Mouse (Mus musculus) splenic B cell, adult 2 months (primary cell): ENCODE data around the gene Tcf19.

Source experiments
- DNase-seq: peaks from one replicate; pipeline ENCODE4 v3.0.0-alpha.2; 2011; ENCODE audit warnings: low read depth, low spot score
- H3K27me3 ChIP-seq: 2 replicates; pipeline ENCODE4 v1.6.1; 2012; ENCODE audit warnings: mild to moderate bottlenecking, low read length, moderate library complexity, mixed read lengths; ENCODE audit not compliant: control insufficient read depth, poor library complexity, insufficient read depth, severe bottlenecking
- H3K36me3 ChIP-seq: 2 replicates; pipeline ENCODE4 v1.6.1; 2012; ENCODE audit warnings: mild to moderate bottlenecking, low read length, moderate library complexity, mixed read lengths; ENCODE audit not compliant: control insufficient read depth, poor library complexity, insufficient read depth, severe bottlenecking

The Tcf19 gene

GRCm38 (mm10) chr17:35544001-35544400 is 27.4 kb upstream of the Tcf19 start:
- peak; percentile 34 for DNase-seq
- Histone ChIP-seq H3K27me3 (no peaks in the 10 kb centered on the region), H3K36me3 (no peaks in the 10 kb centered on the region)

GRCm38 (mm10) chr17:35543412-35543861 is 26.8 kb upstream of the Tcf19 start:
- DNase-seq = no peak
- H3K27me3 ChIP-seq = no peaks in the 10 kb centered on the region
- H3K36me3 ChIP-seq = no peaks in the 10 kb centered on the region

DNA sequence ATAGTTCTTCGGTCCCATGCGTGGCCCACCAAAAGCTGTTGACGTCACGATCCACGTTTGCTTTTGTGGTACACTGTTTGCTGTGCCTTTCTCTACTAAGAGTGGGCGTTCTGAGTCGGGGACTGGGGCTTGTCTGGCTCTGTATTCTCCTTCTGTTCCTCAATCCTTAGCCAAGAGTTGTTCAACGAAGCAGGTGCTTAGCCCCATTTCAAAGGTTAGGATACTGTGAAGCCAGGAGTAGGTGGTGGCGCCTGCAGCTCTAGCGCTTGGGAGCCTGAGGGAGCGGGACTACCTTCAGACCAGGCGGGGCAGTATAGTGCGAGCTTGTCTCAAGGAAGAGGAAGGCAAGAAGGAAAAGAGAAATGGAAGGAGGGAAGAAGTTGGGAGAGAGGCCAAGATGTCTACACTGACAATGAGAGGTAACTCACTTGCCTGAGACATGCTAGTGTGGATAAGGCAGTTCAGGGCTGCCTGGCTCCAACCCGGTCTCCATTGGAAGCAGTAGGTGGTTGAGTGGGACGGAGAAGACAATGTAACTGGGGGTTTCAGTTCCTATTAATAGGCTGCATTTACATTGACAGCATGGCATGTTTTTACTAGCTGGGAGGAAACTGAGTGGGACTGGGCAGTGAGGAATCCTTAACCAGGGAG is 26.3 kb upstream of the Tcf19 start:
- Histone ChIP-seq H3K36me3 (no peaks in the 10 kb centered on the region), H3K27me3 (no peaks in the 10 kb centered on the region)
- DNase-seq = no peak

GRCm38 (mm10) chr17:35539540-35539939 is 22.9 kb upstream of the Tcf19 start:
- no peaks in the 10 kb centered on the region for H3K36me3 ChIP-seq

GRCm38 (mm10) chr17:35538476-35538875 is 21.9 kb upstream of the Tcf19 start:
- no peaks in the 10 kb centered on the region for H3K27me3 ChIP-seq
- no peak for DNase-seq
- no peaks in the 10 kb centered on the region for H3K36me3 ChIP-seq

More at GRCm38 (mm10) chr17:35539540-35539939, 22.9 kb upstream of the Tcf19 start:
- no peak for DNase-seq
- H3K27me3 ChIP-seq = no peaks in the 10 kb centered on the region

DNA sequence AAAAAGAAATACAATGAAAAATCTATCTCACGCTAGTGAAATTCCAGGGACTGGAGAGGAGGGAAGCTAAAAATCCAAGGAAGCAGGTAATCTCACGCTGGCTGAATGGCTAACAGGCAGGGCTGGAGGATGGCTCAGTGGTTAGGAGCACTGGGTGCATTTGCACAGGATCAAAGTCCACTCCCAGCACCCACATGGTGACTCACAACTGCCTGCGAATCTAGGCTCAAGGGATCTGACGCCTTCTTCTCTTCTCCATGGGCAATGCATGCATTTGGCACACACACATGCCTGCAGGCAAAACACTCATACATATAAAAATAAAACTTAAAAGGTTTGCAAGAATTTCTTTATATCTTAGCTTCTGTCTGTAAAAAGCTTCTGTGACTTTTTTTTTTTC is 20.8 kb upstream of the Tcf19 start:
- no peak for DNase-seq
- Histone ChIP-seq H3K36me3 (no peaks in the 10 kb centered on the region), H3K27me3 (no peaks in the 10 kb centered on the region)

DNA sequence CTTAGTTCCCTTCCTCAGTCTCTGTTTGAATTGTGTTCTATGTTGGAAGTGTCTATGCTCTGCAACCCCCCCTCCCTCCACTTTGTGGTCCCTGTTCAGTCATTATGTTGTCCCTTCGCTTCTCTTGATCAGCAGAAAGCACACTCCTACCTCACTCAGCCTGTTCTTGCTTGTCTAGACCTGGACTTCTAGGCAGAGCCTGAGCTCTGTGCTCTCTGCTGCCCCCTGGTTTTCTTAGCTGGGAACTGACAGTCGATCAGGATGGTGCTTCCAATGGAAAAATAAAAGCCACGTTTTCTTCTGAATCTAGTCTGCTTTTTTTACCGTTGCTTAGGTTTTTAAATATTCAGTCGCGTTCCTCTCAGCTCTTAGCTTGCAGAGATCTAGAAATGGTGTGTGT is 17.7 kb upstream of the Tcf19 start:
- Histone ChIP-seq H3K36me3 (no peaks in the 10 kb centered on the region), H3K27me3 (no peaks in the 10 kb centered on the region)
- DNase-seq = peak; percentile 79

DNA sequence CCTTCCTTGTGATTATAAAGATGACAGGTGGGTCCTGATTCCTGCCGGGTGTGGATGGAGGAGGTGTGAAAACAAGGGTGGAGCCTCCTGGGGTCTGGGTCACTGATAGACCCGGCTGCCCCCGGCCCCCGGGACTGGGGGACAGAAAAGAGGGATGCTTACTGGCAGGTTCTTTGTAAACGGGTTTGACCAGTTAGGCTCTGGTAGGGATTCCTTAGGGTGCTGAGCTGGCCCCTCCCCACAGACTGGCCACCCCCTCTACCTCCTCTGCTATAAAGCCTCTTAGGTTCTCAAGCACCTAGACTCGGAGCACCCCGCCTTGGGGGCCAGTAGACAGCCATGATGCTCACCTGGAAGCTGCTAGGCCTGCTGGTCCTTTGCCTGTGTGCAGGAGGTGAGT is 16.3 kb upstream of the Tcf19 start, which contains the start of gene Psors1c2:
TSS of gene Psors1c2 (plus strand) at position 301 of the 400 bp plus-strand sequence.
- Histone ChIP-seq H3K36me3 (no peaks in the 10 kb centered on the region), H3K27me3 (no peaks in the 10 kb centered on the region)
- no peak for DNase-seq

DNA sequence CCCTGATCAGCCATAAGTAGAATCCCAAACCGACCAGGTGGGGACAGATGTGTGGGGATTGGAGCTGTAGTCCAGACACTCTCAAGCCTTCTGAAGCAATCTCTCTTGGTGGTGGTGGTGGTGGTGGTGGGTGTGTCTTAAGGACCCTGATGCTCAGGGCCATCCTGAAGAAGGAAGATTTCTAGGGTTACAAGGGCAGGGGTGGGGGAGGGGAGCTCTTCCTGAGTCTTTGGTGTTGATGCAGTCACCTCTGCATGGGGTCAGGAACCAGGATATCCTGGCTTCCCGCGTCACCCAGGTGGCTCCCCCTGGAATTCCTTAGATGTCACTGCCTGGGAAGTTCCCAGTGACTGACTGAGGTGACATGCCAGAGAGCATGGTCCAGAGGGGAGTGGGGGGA is 15.7 kb upstream of the Tcf19 start:
- H3K27me3 ChIP-seq = no peaks in the 10 kb centered on the region
- DNase-seq = no peak

GRCm38 (mm10) chr17:35526644-35527043 is 10.0 kb upstream of the Tcf19 start:
- H3K36me3 ChIP-seq = no peaks in the 10 kb centered on the region
- H3K27me3 ChIP-seq = no peaks in the 10 kb centered on the region
- no peak for DNase-seq

More for the DNA sequence above, 15.7 kb upstream of the Tcf19 start:
- no peaks in the 10 kb centered on the region for H3K36me3 ChIP-seq

DNA sequence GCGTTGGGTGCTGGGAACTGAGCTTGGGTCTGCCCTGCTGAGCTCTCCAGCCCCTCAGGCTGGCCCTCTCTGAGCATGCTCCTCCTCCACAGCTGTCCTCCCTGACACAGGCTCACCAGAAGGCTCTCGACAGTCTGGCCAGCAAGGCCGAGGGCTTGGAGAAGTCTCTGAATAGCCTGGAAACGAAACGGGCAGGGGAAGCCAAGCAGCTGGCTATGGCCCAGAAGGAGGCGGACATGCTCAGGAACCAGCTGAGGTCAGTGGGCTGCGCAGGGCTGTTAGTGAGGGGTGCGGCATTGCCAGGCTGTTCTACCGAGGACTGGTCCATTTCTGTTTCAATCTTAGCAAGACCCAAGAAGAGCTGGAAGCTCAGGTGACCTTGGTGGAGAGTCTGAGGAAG is 7.7 kb upstream of the Tcf19 start:
- no peaks in the 10 kb centered on the region for H3K36me3 ChIP-seq
- no peak for DNase-seq
- H3K27me3 ChIP-seq = no peaks in the 10 kb centered on the region

- DNase-seq = no peak
- H3K27me3 ChIP-seq = no peaks in the 10 kb centered on the region
- no peaks in the 10 kb centered on the region for H3K36me3 ChIP-seq
Observed at GRCm38 (mm10) chr17:35517526-35517925, 902 bp upstream of the Tcf19 start.

DNA sequence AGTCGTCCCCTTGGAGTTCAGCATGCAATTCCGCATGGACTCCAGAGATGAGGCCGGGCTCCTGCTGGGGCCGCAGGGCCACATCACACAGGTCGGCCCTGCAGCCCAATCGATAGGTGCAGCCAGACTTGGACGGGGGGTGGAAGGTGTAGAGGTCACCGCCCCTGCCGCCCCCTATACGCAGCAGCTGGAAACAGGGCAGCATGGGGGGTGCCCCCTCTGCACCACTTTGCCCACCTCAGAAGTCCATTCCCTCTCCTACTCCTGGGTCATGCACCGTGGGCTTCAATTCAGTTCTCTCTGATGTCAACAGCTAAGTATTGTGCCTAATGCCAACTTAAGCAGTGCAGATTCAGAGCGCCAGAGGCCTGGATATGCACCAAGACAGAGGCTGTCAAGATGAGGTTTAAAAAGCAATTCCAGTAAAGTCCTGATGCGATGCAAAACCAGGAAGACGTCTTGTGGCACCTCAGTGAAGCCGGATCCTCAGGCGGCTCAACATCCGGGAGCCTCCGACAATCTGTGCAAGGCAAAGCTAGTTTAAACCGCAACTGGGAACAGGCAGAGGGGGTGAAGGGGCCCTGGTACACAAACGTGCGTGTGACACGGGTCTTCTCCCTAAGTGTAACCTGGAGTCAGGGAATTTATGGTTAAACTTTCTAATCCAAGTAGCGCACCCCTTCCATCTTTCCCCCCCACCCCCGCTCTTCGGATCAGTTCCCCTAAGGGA is 548 bp downstream of the Tcf19 start:
- Histone ChIP-seq H3K36me3 (no peaks in the 10 kb centered on the region), H3K27me3 (no peaks in the 10 kb centered on the region)
- DNase-seq = peak; percentile 24

DNA sequence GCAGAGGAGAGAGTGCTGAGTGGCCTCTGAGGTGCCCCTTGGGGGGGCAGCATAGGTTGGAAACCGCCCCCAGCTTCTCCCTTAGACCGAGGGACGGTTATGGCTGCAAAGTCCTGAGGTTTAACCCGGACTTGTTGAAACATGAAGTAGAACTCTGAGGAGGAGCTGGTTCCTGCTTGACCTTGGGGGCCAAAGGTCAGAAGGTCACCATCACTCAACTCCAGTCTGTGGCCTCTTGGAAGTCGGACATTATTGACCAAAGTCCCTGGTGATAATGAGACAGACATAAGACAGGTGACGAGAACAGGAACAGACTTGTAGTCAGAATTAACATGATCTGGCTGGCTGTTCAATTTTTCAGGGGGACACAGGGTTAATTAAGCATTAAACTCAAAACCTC is 1.9 kb downstream of the Tcf19 start:
- Histone ChIP-seq H3K27me3 (no peaks in the 10 kb centered on the region), H3K36me3 (no peaks in the 10 kb centered on the region)
- DNase-seq = no peak

GRCm38 (mm10) chr17:35513886-35514285 is 2.7 kb downstream of the Tcf19 start:
- Histone ChIP-seq H3K27me3 (no peaks in the 10 kb centered on the region), H3K36me3 (no peaks in the 10 kb centered on the region)
- DNase-seq = peak; percentile 82
